Mouse (Mus musculus): ENCODE results near the gene Zfp385c. TPM values are rescaled to one million over a fixed set of nuclear protein-coding genes. Genes with fewer than 3 reads are reported as not detected.

The Zfp385c gene
- total RNA-seq (2021): under 1 TPM in 1 of 2 experiments, not detected in 1; 0.39 TPM
- long read RNA-seq, experiment 1: 0 reads
- long read RNA-seq, experiment 2: 0 reads

DNA sequence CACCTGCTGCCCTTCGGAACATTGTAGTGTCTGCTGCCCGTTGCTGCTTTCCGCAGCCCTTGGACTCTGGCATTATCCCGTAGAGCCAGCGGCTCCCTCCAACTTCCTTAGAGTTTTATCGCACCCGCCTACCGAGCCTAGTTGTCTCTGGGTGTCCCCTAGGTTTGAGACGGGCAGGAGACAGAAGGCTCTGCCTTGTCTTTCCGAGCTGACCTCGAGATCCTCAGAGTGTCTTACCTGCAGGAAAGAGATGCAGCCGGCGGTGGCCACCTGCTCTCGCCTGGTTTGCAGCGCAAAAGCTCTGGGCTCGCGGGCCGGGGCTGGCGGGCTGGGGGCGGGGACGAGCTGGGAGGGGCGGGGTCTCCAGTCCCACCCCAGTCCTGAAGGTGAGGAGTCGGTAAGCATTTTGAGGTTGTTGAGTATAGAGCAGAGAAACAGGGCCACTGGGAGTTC is at the start of gene Zfp385c:
TSS of gene Zfp385c (minus strand) at position 292 of the 453 bp plus-strand sequence.
- intact Hi-C loops (cut with DNase I): no loop called here
- Histone ChIP-seq H3K27ac (no peak within 1 kb of the TSS), H3K4me3 (peak within 1 kb of the TSS; percentile 56)
- no peak for TF ChIP-seq CTCF (IDR thresholded peaks at IDR 0.05)
- DNase-seq: no peak

- TF ChIP-seq CTCF (IDR thresholded peaks at IDR 0.05): no peak
- DNase-seq: peak; percentile 85
- Histone ChIP-seq H3K4me3 (no peak overlapping the region), H3K27ac (0 out of 2 replicates have a peak overlapping the region, but pooled peaks have one; percentile 8)
- intact Hi-C loops (cut with DNase I): no loop called here
Observed at GRCm38 (mm10) chr11:100741348-100741747, 49.1 kb upstream of the Zfp385c start.

DNA sequence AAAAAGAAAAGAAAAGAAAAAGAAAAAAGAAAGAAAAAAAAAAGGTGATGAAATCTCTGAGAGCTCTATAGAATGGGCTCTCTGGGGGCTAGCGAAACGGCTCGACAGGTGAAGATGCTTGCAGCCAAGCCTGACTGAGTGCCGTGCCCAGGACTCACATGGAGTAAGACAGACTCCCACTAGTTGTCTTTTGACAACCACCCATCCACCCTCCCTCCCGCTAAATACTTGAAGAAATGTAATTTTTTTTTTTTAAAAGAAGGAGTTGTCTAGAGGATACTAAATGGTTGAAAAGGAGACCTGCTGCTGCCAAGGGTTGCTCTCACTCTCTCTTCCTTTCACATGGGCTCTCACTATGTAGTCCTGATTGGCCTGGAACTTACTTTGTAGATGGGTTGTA is 46.5 kb upstream of the Zfp385c start:
- no peak for DNase-seq
- no peak for TF ChIP-seq CTCF (IDR thresholded peaks at IDR 0.05)

GRCm38 (mm10) chr11:100738066-100738604 is 45.9 kb upstream of the Zfp385c start, which contains the start of gene Rab5c:
Rab5c (minus strand) TSS chr11:100738215.
- no peak for TF ChIP-seq CTCF (IDR thresholded peaks at IDR 0.05)
- intact Hi-C loops (cut with DNase I): no loop called here
- peak; percentile 99 for DNase-seq
- peak within 1 kb of the TSS; percentile 92 for H3K4me3 ChIP-seq
- peak within 1 kb of the TSS; percentile 95 for H3K27ac ChIP-seq

More for the DNA sequence above, 46.5 kb upstream of the Zfp385c start:
- intact Hi-C loops (cut with DNase I): no loop called here
- peak overlapping the region; percentile 89 for H3K27ac ChIP-seq
- peak overlapping the region; percentile 92 for H3K4me3 ChIP-seq

DNA sequence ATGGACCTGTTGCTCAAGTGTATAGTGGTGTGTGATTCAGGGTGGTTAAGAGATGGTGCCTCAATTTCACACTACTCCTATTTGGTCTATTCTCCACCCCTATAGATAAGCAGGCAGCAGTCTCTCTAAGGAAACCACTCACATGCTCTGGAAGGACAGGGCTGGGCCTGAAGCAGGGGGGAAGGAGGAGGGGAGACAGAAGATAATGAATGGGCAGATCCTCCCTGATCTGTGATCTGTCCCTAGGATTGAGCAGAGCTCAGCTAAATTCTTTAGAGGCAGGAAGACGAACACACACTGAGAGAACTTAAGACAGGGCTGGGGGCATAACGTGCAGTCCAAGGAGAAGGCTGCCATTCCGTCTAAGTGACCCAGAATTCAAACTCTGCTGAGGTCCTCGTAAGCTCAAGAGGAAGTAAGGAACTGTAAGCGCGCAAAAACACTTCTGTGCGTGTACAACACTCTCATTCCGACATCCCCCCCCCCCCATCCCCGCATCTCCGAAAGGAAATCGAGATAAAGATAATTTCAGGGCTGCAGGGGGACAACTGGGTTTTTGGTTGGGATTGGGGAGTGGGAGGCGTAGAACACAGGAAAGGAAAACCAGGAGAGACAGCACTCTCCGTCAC is 45.0 kb upstream of the Zfp385c start:
- DNase-seq: no peak
- intact Hi-C loops (cut with DNase I): no loop called here
- peak overlapping the region; percentile 95 for H3K27ac ChIP-seq
- H3K4me3 ChIP-seq: peak overlapping the region; percentile 92
- no peak for TF ChIP-seq CTCF (IDR thresholded peaks at IDR 0.05)

- H3K4me3 ChIP-seq: peak overlapping the region; percentile 92
- intact Hi-C loops (cut with DNase I): no loop called here
- DNase-seq: no peak
- TF ChIP-seq CTCF (IDR thresholded peaks at IDR 0.05): no peak
- peak overlapping the region; percentile 95 for H3K27ac ChIP-seq
Observed at GRCm38 (mm10) chr11:100736746-100737080, 44.5 kb upstream of the Zfp385c start.

GRCm38 (mm10) chr11:100735954-100736745 is 43.9 kb upstream of the Zfp385c start:
- peak overlapping the region; percentile 95 for H3K27ac ChIP-seq
- intact Hi-C loops (cut with DNase I): no loop called here
- no peak for TF ChIP-seq CTCF (IDR thresholded peaks at IDR 0.05)
- H3K4me3 ChIP-seq: peak overlapping the region; percentile 92
- DNase-seq: no peak

DNA sequence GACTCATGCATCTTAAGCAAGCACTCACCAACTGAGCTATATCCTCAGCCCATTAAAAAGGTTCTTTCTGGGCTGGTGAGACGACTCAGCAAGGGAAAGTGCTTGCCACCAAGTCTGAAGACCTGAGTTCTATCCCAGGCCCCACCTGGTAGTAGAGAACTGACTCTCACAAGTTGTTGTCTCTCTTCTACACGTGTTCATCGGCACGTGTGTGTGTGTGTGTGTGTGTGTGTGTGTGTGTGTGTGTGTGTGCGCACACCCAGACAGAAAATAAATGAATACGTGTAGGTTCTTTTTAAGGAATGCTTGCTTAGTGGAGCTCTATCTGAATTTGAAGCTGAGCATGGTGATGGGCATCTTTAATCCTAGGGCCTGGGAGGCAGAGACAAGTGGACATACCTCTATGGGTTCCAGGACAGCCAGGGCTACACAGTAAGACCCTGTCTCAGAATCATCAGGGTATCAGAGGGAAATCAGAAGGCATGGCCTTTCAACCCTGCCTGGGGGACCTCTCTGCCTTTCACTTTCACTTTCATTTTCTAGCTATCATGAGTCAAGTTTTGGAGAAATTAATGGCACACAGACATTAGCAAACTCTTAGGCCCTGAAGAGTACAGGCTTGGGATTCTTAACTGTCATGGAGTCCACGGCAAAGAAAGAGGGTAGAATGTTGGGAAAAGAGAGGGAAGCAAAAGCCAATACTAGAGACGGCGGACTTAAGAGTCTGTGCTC is 43.0 kb upstream of the Zfp385c start:
- TF ChIP-seq CTCF (IDR thresholded peaks at IDR 0.05): no peak
- no peak for DNase-seq
- H3K27ac ChIP-seq: peak overlapping the region; percentile 95
- peak overlapping the region; percentile 92 for H3K4me3 ChIP-seq
- intact Hi-C loops (cut with DNase I): no loop called here

DNA sequence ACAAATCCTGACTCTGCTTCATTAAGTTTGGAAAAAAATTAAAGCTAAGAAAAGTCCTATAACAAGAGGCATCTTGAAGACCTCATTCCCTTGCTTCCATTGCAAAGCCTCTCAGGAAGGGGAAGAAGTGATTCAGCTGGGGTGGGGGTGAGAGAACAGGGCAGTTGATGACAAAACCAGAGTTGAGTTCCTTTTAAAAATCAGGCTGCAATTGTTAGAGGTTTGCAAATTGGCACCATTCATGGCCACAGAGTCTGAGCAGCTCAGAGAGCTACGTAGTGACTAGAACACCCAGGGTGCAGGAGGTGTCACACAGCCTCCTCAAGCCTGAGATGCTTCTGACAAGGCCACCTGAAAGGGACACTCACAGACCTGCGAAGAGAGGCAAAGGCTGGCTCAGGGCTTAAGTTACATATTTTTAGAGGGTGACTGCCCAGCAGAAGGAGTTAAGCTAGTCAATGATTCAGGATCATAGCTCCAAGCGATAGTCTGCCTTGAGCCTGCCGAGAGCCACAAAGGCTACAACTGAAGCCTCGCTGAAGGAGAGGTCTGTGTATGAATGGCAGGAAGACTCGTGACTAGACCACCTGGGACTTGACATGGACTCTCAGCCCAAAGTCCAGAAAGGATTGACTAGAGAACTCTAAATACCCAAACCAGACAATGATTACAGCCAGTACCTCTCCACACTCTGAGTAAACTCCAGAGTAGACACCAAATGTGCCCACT is 38.4 kb upstream of the Zfp385c start:
- intact Hi-C loops (cut with DNase I): no loop called here
- H3K27ac ChIP-seq: peak overlapping the region; percentile 85
- TF ChIP-seq CTCF (IDR thresholded peaks at IDR 0.05): no peak
- DNase-seq: no peak
- peak overlapping the region; percentile 28; the same call in 1 of the 2 replicates for H3K4me3 ChIP-seq

DNA sequence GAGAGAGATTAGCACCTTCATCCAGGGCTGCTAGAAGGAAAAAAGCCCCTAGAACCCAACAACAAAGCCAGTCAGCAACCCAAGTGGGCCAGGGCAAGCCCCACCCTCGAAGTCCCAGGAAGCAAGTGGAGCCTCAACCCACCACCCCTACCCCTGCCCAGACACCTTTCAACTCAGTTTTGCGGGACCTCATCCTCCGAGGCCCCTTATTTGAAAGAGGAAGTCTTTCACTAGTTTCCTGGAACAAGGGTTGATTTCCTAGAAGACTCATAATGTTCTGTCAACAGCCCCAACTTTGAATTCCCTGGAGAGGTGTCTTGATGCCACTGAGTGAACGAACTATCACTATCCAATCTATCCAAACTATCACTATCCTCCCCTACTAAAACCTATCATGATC is 37.7 kb upstream of the Zfp385c start:
- H3K4me3 ChIP-seq: no peak overlapping the region; the same call in 1 of the 2 replicates
- intact Hi-C loops (cut with DNase I): no loop called here
- DNase-seq: no peak
- peak overlapping the region; percentile 85 for H3K27ac ChIP-seq
- no peak for TF ChIP-seq CTCF (IDR thresholded peaks at IDR 0.05)

- Histone ChIP-seq H3K4me3 (no peak overlapping the region), H3K27ac (peak overlapping the region; percentile 85)
- intact Hi-C loops (cut with DNase I): no loop called here
- DNase-seq: peak; percentile 69
- no peak for TF ChIP-seq CTCF (IDR thresholded peaks at IDR 0.05)
Observed at GRCm38 (mm10) chr11:100728601-100729000, 36.3 kb upstream of the Zfp385c start.

DNA sequence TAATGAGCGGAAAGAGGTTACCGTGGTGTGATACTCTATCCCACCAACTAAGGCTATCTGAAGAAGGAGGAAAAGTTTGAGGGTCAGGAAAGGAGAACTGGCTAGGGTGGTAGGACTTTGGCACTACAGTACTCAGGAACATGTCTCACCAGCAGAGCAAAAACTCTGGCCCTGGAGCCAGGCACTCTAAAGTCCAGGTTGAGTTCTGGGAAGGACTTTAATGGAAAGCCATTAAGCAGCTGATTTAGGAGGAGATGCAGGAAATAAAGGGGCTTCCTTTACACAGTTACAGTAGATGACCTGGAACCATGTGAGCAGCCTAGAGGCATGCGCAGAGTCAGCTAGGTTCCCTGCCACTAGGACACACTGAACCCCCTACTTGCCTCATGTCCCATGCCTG is 34.9 kb upstream of the Zfp385c start:
- peak overlapping the region; percentile 85 for H3K27ac ChIP-seq
- H3K4me3 ChIP-seq: no peak overlapping the region
- DNase-seq: no peak
- no peak for TF ChIP-seq CTCF (IDR thresholded peaks at IDR 0.05)
- intact Hi-C loops (cut with DNase I): no loop called here

Measured in gastrocnemius, adult 2 months (tissue).